Mouse (Mus musculus) small intestine, adult 2 months (tissue): ENCODE measurements around the gene Tom1l2.

ENCODE experiments used
- CTCF ChIP-seq: fragments of 200-500 bp; IDR thresholded peaks from 2 replicates; pipeline ENCODE4 v1.5.1; 2012; ENCODE audit warnings: low read depth, mild to moderate bottlenecking, control low read depth, inconsistent platforms, low read length, moderate library complexity, mixed read lengths; ENCODE audit not compliant: insufficient replicate concordance, insufficient read length; ENCODE audit errors: extremely low read depth
- POLR2A ChIP-seq: fragments of 200-500 bp; IDR thresholded peaks from 2 replicates; pipeline ENCODE4 v1.6.1; 2012; ENCODE audit warnings: low read depth, mild to moderate bottlenecking, control low read depth, inconsistent platforms, low read length, moderate library complexity

DNA sequence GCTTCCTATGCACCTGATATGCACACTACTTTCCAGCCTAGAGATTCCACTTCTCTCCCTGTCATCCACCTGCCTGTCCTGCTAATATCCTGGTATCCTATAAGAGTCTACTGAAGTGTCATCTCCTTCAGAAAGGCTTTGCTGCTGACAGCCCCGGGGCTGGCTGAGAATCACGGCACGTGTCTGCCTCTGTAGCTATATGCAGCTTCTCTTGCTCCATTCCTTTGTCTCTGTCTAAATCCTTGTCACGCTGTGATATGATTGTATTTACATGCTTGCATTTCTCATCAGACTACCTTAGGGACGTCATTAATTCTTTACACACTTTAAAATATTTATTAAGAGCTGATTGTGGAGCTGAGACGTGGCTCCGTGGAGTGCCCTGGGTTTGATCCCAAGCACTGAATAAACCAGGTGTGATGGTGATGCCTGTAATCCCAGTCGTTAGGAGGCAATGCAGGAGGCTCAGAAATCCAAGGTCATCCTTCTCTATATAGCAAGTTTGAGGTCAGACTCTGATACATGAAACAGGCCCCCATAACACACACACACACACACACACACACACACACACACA is 75.5 kb downstream of the Tom1l2 start:
- TF ChIP-seq POLR2A = no peak
- TF ChIP-seq CTCF = no peak
